Mouse (Mus musculus) cerebellum, adult (tissue): ENCODE measurements at regions not wholly inside any gene's neighbourhood (a gene's known extent, or its start where the extent isn't known, plus 50 kb on each side); places are given as distances from the start of the nearest gene placed in this dataset.

Experiments used
- ATAC-seq: cut with Nextera tagmentation; 2 replicates; pipeline ENCODE4 v1.9.2; 2017; ENCODE audit warnings: mild to moderate bottlenecking, moderate library complexity, mixed read lengths; ENCODE audit not compliant: insufficient number of reproducible peaks, low FRiP score, low TSS enrichment

- no peak for ATAC-seq
These were observed 134.6 kb downstream of the Gm11011 start for GRCm38 (mm10) chr2:169452956-169453355.

- ATAC-seq: no peak
These were observed 136.7 kb downstream of the Gm11011 start for GRCm38 (mm10) chr2:169450801-169451200.

DNA sequence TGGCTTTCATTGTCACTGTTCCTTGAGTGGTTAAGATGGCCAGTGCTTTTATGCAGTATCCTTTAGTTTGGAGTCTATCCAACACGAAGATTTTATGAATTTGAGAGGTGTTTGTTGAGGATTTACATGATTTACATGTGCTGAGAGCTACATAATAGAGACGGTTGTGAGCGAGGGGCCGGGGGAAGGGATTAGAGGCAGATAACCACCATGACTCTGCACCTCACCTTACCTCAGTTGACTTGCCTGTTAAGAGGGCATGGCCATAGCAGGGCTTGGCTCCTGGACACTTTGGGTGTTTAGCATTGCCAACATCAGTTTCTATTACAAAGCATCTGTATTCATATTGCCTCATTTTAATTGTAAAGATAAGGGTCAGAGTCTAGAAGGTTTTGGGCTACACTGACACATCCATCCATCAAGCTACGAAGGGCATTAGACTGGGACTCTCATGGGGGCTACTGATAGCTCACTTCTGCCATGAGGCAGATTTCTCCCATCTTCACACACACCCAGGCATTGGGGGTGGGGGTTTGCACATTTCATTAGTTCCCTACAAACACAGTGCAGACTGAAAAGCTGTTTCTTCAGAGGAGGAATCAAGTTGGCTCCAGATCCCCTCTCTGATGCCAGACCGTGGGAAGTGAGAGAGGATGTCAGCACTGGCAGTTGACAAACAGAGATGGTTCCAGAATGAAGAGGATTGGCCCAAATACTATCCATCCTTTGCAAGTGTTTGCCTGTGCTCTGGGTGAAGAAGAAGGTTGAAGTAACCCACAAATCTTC lies 139.9 kb downstream of the Gm11011 start:
- no peak for ATAC-seq

GRCm38 (mm10) chr2:169445877-169446276 lies 141.7 kb downstream of the Gm11011 start:
- ATAC-seq: no peak

- no peak for ATAC-seq
These were observed 142.2 kb downstream of the Gm11011 start for GRCm38 (mm10) chr2:169445371-169445770.

- no peak for ATAC-seq
These were observed 144.3 kb downstream of the Gm11011 start for GRCm38 (mm10) chr2:169443271-169443670.

GRCm38 (mm10) chr2:169431516-169431915 lies 156.0 kb downstream of the Gm11011 start:
- ATAC-seq: no peak

- ATAC-seq: no peak
These were observed 158.1 kb downstream of the Gm11011 start for GRCm38 (mm10) chr2:169429411-169429810.

DNA sequence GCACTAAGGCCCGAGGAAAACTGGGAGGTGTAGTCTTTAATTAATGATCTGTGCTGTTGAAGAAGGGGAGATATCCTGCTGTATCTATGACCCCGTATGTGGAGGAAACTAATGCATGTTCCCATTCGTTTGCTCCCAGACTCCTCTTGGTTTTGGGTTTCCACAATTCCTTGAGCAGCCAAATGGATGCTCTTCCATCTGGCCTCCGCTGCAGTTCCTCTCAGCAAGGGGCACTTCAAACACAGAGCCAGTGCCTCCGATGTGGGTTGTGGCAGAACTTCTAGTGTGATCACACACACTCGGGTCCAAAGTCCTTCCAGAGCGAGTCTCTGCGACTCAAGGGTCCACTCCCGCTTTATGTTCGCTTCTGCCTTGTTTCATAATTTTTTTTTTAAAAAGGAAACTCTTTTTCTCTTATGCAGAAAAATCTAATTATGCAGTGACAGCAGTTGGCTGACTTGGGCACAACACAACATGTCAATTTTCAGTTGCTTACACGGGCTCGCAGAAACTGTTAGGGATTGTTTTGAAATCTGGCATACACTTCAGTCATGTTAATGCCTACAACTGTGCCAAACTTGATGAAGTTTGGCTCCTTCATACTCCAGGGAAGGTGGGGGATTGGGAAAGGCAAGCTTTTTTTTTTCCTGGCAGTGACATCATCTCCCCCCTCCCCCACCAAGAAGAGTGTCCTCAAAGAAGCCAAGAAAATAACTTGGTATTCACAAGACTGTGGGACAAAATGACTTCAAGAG lies 163.2 kb downstream of the Gm11011 start:
- no peak for ATAC-seq

DNA sequence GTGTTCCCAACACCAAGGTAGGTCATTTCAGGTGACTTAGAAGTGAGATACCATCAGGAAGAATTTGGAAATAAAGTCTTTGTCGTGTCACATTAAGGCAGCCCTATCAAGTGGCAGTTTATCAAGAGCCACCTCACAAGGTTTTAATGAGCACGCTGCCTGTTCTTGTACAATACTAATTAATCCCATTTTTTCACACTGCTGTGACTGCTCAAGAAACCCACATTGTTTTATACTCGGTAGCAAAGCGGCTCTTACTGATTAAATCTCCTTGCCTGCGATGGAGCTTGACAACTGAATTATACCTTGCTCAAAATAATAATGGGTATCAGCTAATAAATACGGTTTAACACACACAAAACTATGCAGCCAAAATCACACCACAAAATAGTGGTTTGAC lies 175.2 kb downstream of the Gm11011 start:
- no peak for ATAC-seq

GRCm38 (mm10) chr2:169410080-169410479 lies 177.5 kb downstream of the Gm11011 start:
- ATAC-seq: no peak

GRCm38 (mm10) chr2:169404908-169405690 lies 182.4 kb downstream of the Gm11011 start:
- no peak for ATAC-seq

DNA sequence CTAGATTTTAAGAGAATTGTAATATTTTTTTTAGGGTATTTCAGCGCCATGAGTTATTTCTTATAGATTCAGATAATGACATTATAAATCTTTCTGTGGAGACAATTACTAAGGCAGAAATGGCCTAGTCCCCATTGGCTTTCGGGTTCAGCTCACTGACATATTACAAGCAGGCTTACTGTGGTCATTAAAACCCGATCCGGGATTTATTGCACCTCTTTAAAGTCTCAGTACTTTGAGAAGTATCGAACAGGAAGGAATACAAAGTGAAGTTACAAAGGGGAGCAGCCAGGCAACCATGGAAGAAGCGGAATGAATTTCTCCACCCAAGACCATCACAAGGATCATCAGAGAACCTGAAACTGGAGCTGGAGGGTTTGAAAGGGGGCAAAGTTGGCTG lies 189.8 kb downstream of the Gm11011 start:
- ATAC-seq: no peak

DNA sequence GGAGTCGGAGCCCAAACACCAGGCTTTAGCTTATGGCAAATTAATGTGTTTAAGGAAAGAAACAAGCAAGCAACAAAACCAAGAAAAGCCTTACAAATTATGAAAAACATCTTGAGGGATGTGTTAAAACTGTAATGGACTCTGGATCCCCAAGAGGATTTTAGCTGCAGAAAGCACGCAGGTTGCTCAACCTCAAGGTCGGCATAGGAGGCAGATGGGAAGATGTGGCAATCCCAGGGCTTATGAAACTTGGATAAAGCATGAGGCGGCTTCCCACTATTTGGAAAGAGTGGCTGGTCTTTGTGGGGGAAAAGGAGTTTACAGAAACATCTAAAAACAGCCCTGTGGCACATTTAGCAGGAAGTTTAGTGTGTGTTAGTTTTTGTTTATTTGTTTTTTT lies 190.5 kb downstream of the Gm11011 start:
- ATAC-seq: no peak

DNA sequence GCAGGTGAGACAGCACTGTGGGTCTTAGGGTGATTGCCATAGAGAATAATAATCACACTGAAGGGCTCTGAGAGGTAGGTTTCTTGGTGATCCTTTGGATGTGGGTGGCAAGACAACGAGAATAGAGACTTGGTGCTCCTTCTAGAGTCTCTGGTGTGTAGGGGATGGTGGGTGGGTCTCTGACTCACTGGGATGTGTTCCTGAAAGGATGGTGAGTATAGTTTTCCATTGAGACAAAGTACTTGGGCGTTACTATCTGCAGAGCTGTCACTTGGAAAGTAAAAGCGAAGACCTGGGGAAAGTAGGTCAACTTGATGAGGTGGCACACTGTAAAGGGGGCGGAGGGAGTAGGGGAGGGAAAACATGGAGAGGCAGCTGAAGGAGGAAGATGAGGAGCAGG lies 191.3 kb downstream of the Gm11011 start:
- ATAC-seq: no peak

- no peak for ATAC-seq
These were observed 197.9 kb downstream of the Gm11011 start for GRCm38 (mm10) chr2:169389611-169390010.

DNA sequence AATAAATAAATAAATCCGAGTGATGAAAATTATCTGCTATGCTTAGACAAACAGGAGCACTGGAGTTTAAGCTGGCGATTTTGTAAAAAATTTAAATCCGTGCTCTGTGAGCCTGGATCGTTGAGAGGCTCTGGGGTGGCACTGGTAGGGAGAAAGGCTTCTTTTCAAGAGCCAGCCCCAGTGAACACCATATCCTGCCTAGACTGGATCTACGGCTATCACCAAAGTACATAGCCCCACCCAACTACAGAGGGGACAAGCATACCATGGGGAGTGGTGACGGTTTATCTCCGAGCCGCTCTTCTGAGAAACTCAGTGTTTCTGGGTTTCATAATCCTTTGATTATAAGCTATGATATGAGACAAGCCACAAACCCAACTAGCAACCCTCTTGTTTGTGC lies 199.0 kb downstream of the Gm11011 start:
- no peak for ATAC-seq

- ATAC-seq: no peak
These were observed 199.6 kb downstream of the Gm11011 start for GRCm38 (mm10) chr2:169387765-169388518.

DNA sequence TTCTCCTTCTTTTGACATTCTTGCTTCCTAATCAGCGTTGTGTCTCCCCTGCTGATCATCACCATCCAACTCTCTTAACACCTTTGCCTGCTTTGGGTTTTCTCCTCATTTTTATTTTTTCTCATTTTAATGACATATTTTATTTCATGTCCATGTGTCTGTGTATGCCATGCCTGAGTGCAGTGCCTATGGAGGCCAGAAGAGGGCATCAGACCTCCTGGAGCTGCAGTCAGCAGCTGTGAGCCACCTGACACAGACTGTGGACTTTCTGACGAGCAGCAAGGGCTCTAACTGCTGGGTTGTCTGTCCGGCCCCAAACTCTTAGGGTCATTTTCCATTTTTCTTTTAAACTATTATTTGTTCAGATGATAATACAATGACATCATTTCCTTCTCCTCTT lies 203.8 kb downstream of the Gm11011 start:
- no peak for ATAC-seq

DNA sequence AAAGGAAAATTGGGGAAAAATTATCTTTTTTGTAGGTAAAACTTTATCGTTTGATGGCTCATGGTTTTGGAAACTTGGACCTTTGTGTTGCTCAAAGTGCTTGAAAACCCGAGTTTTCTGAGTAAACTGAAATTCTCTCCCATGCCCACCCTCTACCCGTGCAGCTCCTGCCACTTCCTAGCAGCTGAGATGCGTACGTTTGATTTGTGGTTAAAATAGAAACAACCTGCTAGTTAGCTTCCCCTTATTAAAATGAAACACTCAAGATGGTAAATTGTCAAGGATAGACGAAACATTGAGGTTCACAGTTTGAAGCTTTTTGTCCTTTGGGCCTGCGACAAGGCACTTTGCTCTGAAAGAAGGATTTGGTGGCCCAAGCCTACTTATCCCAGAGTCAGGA lies 214.5 kb downstream of the Gm11011 start:
- ATAC-seq: no peak
